Mouse (Mus musculus): Measurements from ENCODE around the gene Rnf220. TPM values are rescaled to one million over a fixed set of nuclear protein-coding genes. Genes with fewer than 3 reads are reported as not detected.
A peak's percentile ranks its signal among the peaks of the same experiment; 100 is the strongest.

Rnf220 gene
- total and polyA plus RNA-seq, 2 experiments: 13.3 to 31.0 TPM

- H3K27me3 ChIP-seq (ENCODE audit: control insufficient read depth, insufficient read depth, low read length): no peaks in the 10 kb centered on the region
- H3K79me2 ChIP-seq (ENCODE audit: control insufficient read depth, insufficient read depth, low read length): no peaks in the 10 kb centered on the region
- no peak for DNase-seq (ENCODE audit: extremely low read depth, low read depth, low spot score)
- peaks cover 33% of the 10 kb centered on the region for H3K4me1 ChIP-seq (ENCODE audit: control insufficient read depth, insufficient read depth, low read length)
- no peak for TF ChIP-seq CTCF (IDR thresholded peaks at IDR 0.05; ENCODE audit: low read depth, low read length)
- no peak for TF ChIP-seq POLR2A (IDR thresholded peaks at IDR 0.05; ENCODE audit: extremely low read depth, insufficient read depth, low read length)
- peaks cover 12% of the 10 kb centered on the region for H3K36me3 ChIP-seq (ENCODE audit: control insufficient read depth, insufficient read depth, low read length)
- no peak overlapping the region for H3K27ac ChIP-seq (replicated peaks; ENCODE audit: insufficient read depth, low read depth, low read length)
- H3K9ac ChIP-seq (ENCODE audit: low read depth, low read length): no peak overlapping the region
- no peak overlapping the region for H3K4me3 ChIP-seq (ENCODE audit: insufficient read depth, low read depth, low read length)
- WGBS: 95% methylated on average over 13 of the region's 13 CpGs
These were observed 219.8 kb downstream of the Rnf220 start for GRCm38 (mm10) chr4:117277021-117277420.

- TF ChIP-seq CTCF (IDR thresholded peaks at IDR 0.05; ENCODE audit: low read depth, low read length): no peak
- TF ChIP-seq POLR2A (IDR thresholded peaks at IDR 0.05; ENCODE audit: extremely low read depth, insufficient read depth, low read length): no peak
- H3K36me3 ChIP-seq (ENCODE audit: control insufficient read depth, insufficient read depth, low read length): peaks cover 12% of the 10 kb centered on the region
- no peaks in the 10 kb centered on the region for H3K27me3 ChIP-seq (ENCODE audit: control insufficient read depth, insufficient read depth, low read length)
- no peak overlapping the region for H3K9ac ChIP-seq (ENCODE audit: low read depth, low read length)
- no peaks in the 10 kb centered on the region for H3K79me2 ChIP-seq (ENCODE audit: control insufficient read depth, insufficient read depth, low read length)
- H3K4me3 ChIP-seq (ENCODE audit: insufficient read depth, low read depth, low read length): no peak overlapping the region
- DNase-seq (ENCODE audit: extremely low read depth, low read depth, low spot score): peak; percentile 69
- H3K4me1 ChIP-seq (ENCODE audit: control insufficient read depth, insufficient read depth, low read length): peaks cover 26% of the 10 kb centered on the region
- H3K27ac ChIP-seq (replicated peaks; ENCODE audit: insufficient read depth, low read depth, low read length): no peak overlapping the region
- WGBS: 91% methylated on average over 17 of the region's 17 CpGs
These were observed 220.6 kb downstream of the Rnf220 start for GRCm38 (mm10) chr4:117276281-117276711.

GRCm38 (mm10) chr4:117274720-117275119 is 222.1 kb downstream of the Rnf220 start:
- H3K9ac ChIP-seq (ENCODE audit: low read depth, low read length): no peak overlapping the region
- H3K27ac ChIP-seq (replicated peaks; ENCODE audit: insufficient read depth, low read depth, low read length): no peak overlapping the region
- H3K4me3 ChIP-seq (ENCODE audit: insufficient read depth, low read depth, low read length): no peak overlapping the region
- no peaks in the 10 kb centered on the region for H3K27me3 ChIP-seq (ENCODE audit: control insufficient read depth, insufficient read depth, low read length)
- no peaks in the 10 kb centered on the region for H3K79me2 ChIP-seq (ENCODE audit: control insufficient read depth, insufficient read depth, low read length)
- DNase-seq (ENCODE audit: extremely low read depth, low read depth, low spot score): no peak
- peaks cover 19% of the 10 kb centered on the region for H3K4me1 ChIP-seq (ENCODE audit: control insufficient read depth, insufficient read depth, low read length)
- peaks cover 12% of the 10 kb centered on the region for H3K36me3 ChIP-seq (ENCODE audit: control insufficient read depth, insufficient read depth, low read length)
- WGBS: 98% methylated on average over 4 of the region's 4 CpGs
- TF ChIP-seq CTCF (IDR thresholded peaks at IDR 0.05; ENCODE audit: low read depth, low read length): no peak
- no peak for TF ChIP-seq POLR2A (IDR thresholded peaks at IDR 0.05; ENCODE audit: extremely low read depth, insufficient read depth, low read length)

GRCm38 (mm10) chr4:117272459-117272858 is 224.4 kb downstream of the Rnf220 start:
- TF ChIP-seq CTCF (IDR thresholded peaks at IDR 0.05; ENCODE audit: low read depth, low read length): no peak
- no peak for TF ChIP-seq POLR2A (IDR thresholded peaks at IDR 0.05; ENCODE audit: extremely low read depth, insufficient read depth, low read length)
- no peak overlapping the region for H3K4me3 ChIP-seq (ENCODE audit: insufficient read depth, low read depth, low read length)
- H3K36me3 ChIP-seq (ENCODE audit: control insufficient read depth, insufficient read depth, low read length): peaks cover 14% of the 10 kb centered on the region
- H3K27me3 ChIP-seq (ENCODE audit: control insufficient read depth, insufficient read depth, low read length): no peaks in the 10 kb centered on the region
- DNase-seq (ENCODE audit: extremely low read depth, low read depth, low spot score): no peak
- H3K79me2 ChIP-seq (ENCODE audit: control insufficient read depth, insufficient read depth, low read length): no peaks in the 10 kb centered on the region
- no peak overlapping the region for H3K9ac ChIP-seq (ENCODE audit: low read depth, low read length)
- no peak overlapping the region for H3K27ac ChIP-seq (replicated peaks; ENCODE audit: insufficient read depth, low read depth, low read length)
- 67% methylated on average over 12 of the region's 12 CpGs for WGBS
- H3K4me1 ChIP-seq (ENCODE audit: control insufficient read depth, insufficient read depth, low read length): no peaks in the 10 kb centered on the region

- Histone ChIP-seq H3K79me2 (ENCODE audit: control insufficient read depth, insufficient read depth, low read length) (no peaks in the 10 kb centered on the region), H3K27ac (replicated peaks; ENCODE audit: insufficient read depth, low read depth, low read length) (no peak overlapping the region), H3K4me3 (ENCODE audit: insufficient read depth, low read depth, low read length) (no peak overlapping the region), H3K36me3 (ENCODE audit: control insufficient read depth, insufficient read depth, low read length) (peaks cover 6% of the 10 kb centered on the region), H3K9ac (ENCODE audit: low read depth, low read length) (no peak overlapping the region), H3K27me3 (ENCODE audit: control insufficient read depth, insufficient read depth, low read length) (no peaks in the 10 kb centered on the region), H3K4me1 (ENCODE audit: control insufficient read depth, insufficient read depth, low read length) (no peaks in the 10 kb centered on the region)
- DNase-seq (ENCODE audit: extremely low read depth, low read depth, low spot score): no peak
- WGBS: 25% methylated on average over 6 of the region's 6 CpGs
- TF ChIP-seq CTCF (IDR thresholded peaks at IDR 0.05; ENCODE audit: low read depth, low read length): peak; percentile 80
- TF ChIP-seq POLR2A (IDR thresholded peaks at IDR 0.05; ENCODE audit: extremely low read depth, insufficient read depth, low read length): no peak
These were observed 226.6 kb downstream of the Rnf220 start for GRCm38 (mm10) chr4:117270278-117270677.

GRCm38 (mm10) chr4:117267831-117268437 is 228.9 kb downstream of the Rnf220 start:
- Histone ChIP-seq H3K4me3 (ENCODE audit: insufficient read depth, low read depth, low read length) (no peak overlapping the region), H3K79me2 (ENCODE audit: control insufficient read depth, insufficient read depth, low read length) (no peaks in the 10 kb centered on the region), H3K27ac (replicated peaks; ENCODE audit: insufficient read depth, low read depth, low read length) (no peak overlapping the region), H3K27me3 (ENCODE audit: control insufficient read depth, insufficient read depth, low read length) (no peaks in the 10 kb centered on the region), H3K9ac (ENCODE audit: low read depth, low read length) (no peak overlapping the region), H3K36me3 (ENCODE audit: control insufficient read depth, insufficient read depth, low read length) (0 out of 2 replicates have a peak, but pooled peaks cover 2% of the 10 kb centered on the region), H3K4me1 (ENCODE audit: control insufficient read depth, insufficient read depth, low read length) (no peaks in the 10 kb centered on the region)
- TF ChIP-seq POLR2A (IDR thresholded peaks at IDR 0.05; ENCODE audit: extremely low read depth, insufficient read depth, low read length): no peak
- no peak for TF ChIP-seq CTCF (IDR thresholded peaks at IDR 0.05; ENCODE audit: low read depth, low read length)
- DNase-seq (ENCODE audit: extremely low read depth, low read depth, low spot score): no peak
- 96% methylated on average over 25 of the region's 25 CpGs for WGBS

Data from liver, adult 2 months (tissue).